Mouse (Mus musculus) stomach, embryonic 16.5 days (tissue): ENCODE data around the gene Olfr1378. TPM values are rescaled to one million over a fixed set of nuclear protein-coding genes. Genes with fewer than 3 reads are reported as not detected.

Experiments used
- ATAC-seq: fragments of 200-750 bp; cut with Nextera tagmentation; 2 replicates; pipeline ENCODE4 v1.8.0; 2017; ENCODE audit warnings: moderate number of reproducible peaks, moderate TSS enrichment; ENCODE audit not compliant: insufficient read depth, low FRiP score
- H3K27ac ChIP-seq: fragments of 300-500 bp; sonication (generic); 2 replicates; pipeline ENCODE4 v1.5.1; 2014; ENCODE audit warnings: low read length
- H3K27me3 ChIP-seq: fragments of 300-500 bp; sonication (generic); 2 replicates; pipeline ENCODE4 v1.6.1; 2014; ENCODE audit warnings: low read length, control low read depth, mixed read lengths; ENCODE audit not compliant: control insufficient read depth, insufficient read depth
- H3K36me3 ChIP-seq: fragments of 300-500 bp; sonication (generic); 2 replicates; pipeline ENCODE4 v1.6.1; 2014; ENCODE audit warnings: low read length; ENCODE audit not compliant: control insufficient read depth, insufficient read depth
- H3K4me1 ChIP-seq: fragments of 300-500 bp; sonication (generic); 2 replicates; pipeline ENCODE4 v1.6.1; 2014; ENCODE audit warnings: low read length, control low read depth, mixed read lengths; ENCODE audit not compliant: control insufficient read depth, insufficient read depth
- H3K4me2 ChIP-seq: fragments of 300-500 bp; sonication (generic); 2 replicates; pipeline ENCODE4 v1.6.1; 2014; ENCODE audit warnings: low read depth, low read length, mixed read lengths
- H3K4me3 ChIP-seq: fragments of 300-500 bp; sonication (generic); replicated peaks from 2 replicates; pipeline ENCODE4 v1.5.1; 2014; ENCODE audit warnings: mild to moderate bottlenecking, low read length
- H3K9ac ChIP-seq: fragments of 300-500 bp; sonication (generic); 2 replicates; pipeline ENCODE4 v1.6.1; 2014; ENCODE audit warnings: low read length
- H3K9me3 ChIP-seq: fragments of 300-500 bp; sonication (generic); replicated peaks from 2 replicates; pipeline ENCODE4 v1.6.1; 2016; ENCODE audit warnings: low read length, control low read depth; ENCODE audit not compliant: control insufficient read depth
- WGBS: fragments of 180-500 bp; shearing (Covaris S2); extraction: QIAGEN DNeasy Blood & Tissue Kit; methylation state at CpG from one replicate; pipeline ENCODE4 v1.1.7; 2014; 5-methylcytosine and 5-hydroxymethylcytosine counted together
- polyA plus RNA-seq: library from polyadenylated mRNA; unstranded; fragments of >200 nt; fragmentation: Nextera tagmentation; extraction: Ambion mirVana; gene quantifications from 2 replicates; pipeline ENCODE4 v1.2.1, GENCODE M21; 2015

The Olfr1378 gene
- polyA plus RNA-seq, 1 experiment from 2014 or later: not detected

- Histone ChIP-seq H3K36me3 (no peaks in the 10 kb centered on the region), H3K4me1 (no peaks in the 10 kb centered on the region), H3K4me3 (no peak overlapping the region), H3K4me2 (no peak overlapping the region), H3K9ac (no peak overlapping the region), H3K9me3 (no peaks in the 10 kb centered on the region), H3K27me3 (no peaks in the 10 kb centered on the region), H3K27ac (no peak overlapping the region)
- ATAC-seq: no peak
- 65% methylated on average over 14 of the region's 14 CpGs for WGBS
Observed at GRCm38 (mm10) chr11:50952290-50952689, 14.0 kb upstream of the Olfr1378 start.

GRCm38 (mm10) chr11:50953665-50954064 lies 12.7 kb upstream of the Olfr1378 start, which contains the start of gene Prop1:
Prop1 (minus strand) TSS chr11:50953765.
- no peak within 1 kb of the TSS for H3K9ac ChIP-seq
- H3K27me3 ChIP-seq: no peaks in the 10 kb centered on the region
- H3K4me1 ChIP-seq: no peaks in the 10 kb centered on the region
- H3K4me3 ChIP-seq: no peak within 1 kb of the TSS
- ATAC-seq: no peak
- no peak within 1 kb of the TSS for H3K4me2 ChIP-seq
- no peaks in the 10 kb centered on the region for H3K9me3 ChIP-seq
- 62% methylated on average over 6 of the region's 6 CpGs for WGBS
- H3K27ac ChIP-seq: no peak within 1 kb of the TSS
- H3K36me3 ChIP-seq: no peaks in the 10 kb centered on the region

- no peak overlapping the region for H3K4me3 ChIP-seq
- no peaks in the 10 kb centered on the region for H3K36me3 ChIP-seq
- no peak overlapping the region for H3K27ac ChIP-seq
- no peaks in the 10 kb centered on the region for H3K9me3 ChIP-seq
- no peak overlapping the region for H3K9ac ChIP-seq
- no peak overlapping the region for H3K4me2 ChIP-seq
- no peaks in the 10 kb centered on the region for H3K4me1 ChIP-seq
- no peak for ATAC-seq
- H3K27me3 ChIP-seq: no peaks in the 10 kb centered on the region
- WGBS: 73% methylated on average over 2 of the region's 2 CpGs
Observed at GRCm38 (mm10) chr11:50964886-50965285, 1.4 kb upstream of the Olfr1378 start.

- 68% methylated on average over 4 of the region's 4 CpGs for WGBS
- H3K4me3 ChIP-seq: no peak overlapping the region
- no peaks in the 10 kb centered on the region for H3K4me1 ChIP-seq
- H3K27me3 ChIP-seq: no peaks in the 10 kb centered on the region
- no peak overlapping the region for H3K9ac ChIP-seq
- no peak overlapping the region for H3K4me2 ChIP-seq
- no peaks in the 10 kb centered on the region for H3K36me3 ChIP-seq
- H3K9me3 ChIP-seq: no peaks in the 10 kb centered on the region
- H3K27ac ChIP-seq: no peak overlapping the region
- ATAC-seq: no peak
Observed at GRCm38 (mm10) chr11:50977216-50977615, 10.9 kb downstream of the Olfr1378 start.

- H3K4me2 ChIP-seq: no peak within 1 kb of the TSS
- no peak within 1 kb of the TSS for H3K27ac ChIP-seq
- H3K9ac ChIP-seq: no peak within 1 kb of the TSS
- H3K36me3 ChIP-seq: no peaks in the 10 kb centered on the region
- ATAC-seq: no peak
- no peaks in the 10 kb centered on the region for H3K9me3 ChIP-seq
- no peaks in the 10 kb centered on the region for H3K4me1 ChIP-seq
- no peaks in the 10 kb centered on the region for H3K27me3 ChIP-seq
- whole genome bisulfite sequencing: 66% methylated on average over 5 of the region's 5 CpGs
- no peak within 1 kb of the TSS for H3K4me3 ChIP-seq
Observed at GRCm38 (mm10) chr11:50981667-50982066, 15.3 kb downstream of the Olfr1378 start, which contains the start of gene Olfr1377. Olfr1377 (plus strand) TSS chr11:50981967.

- Histone ChIP-seq H3K4me2 (no peak within 1 kb of the TSS), H3K4me1 (no peaks in the 10 kb centered on the region), H3K27ac (no peak within 1 kb of the TSS), H3K9me3 (no peaks in the 10 kb centered on the region), H3K36me3 (no peaks in the 10 kb centered on the region), H3K9ac (no peak within 1 kb of the TSS), H3K4me3 (no peak within 1 kb of the TSS), H3K27me3 (no peaks in the 10 kb centered on the region)
- WGBS: 68% methylated on average over 5 of the region's 5 CpGs
- ATAC-seq: no peak
Observed at GRCm38 (mm10) chr11:51003296-51003695, 37.0 kb downstream of the Olfr1378 start, which contains the start of gene Olfr51. Olfr51 (plus strand) TSS chr11:51003596.

- Histone ChIP-seq H3K27me3 (no peaks in the 10 kb centered on the region), H3K4me2 (no peak overlapping the region), H3K36me3 (no peaks in the 10 kb centered on the region), H3K4me1 (no peaks in the 10 kb centered on the region), H3K9me3 (no peaks in the 10 kb centered on the region), H3K9ac (no peak overlapping the region), H3K4me3 (no peak overlapping the region), H3K27ac (no peak overlapping the region)
- no peak for ATAC-seq
- 43% methylated on average over 5 of the region's 5 CpGs for WGBS
Observed at GRCm38 (mm10) chr11:51011821-51012220, 45.5 kb downstream of the Olfr1378 start.

- H3K9me3 ChIP-seq: no peaks in the 10 kb centered on the region
- H3K36me3 ChIP-seq: no peaks in the 10 kb centered on the region
- H3K4me2 ChIP-seq: no peak within 1 kb of the TSS
- 56% methylated on average over 1 of the region's 1 CpGs for WGBS
- H3K4me1 ChIP-seq: no peaks in the 10 kb centered on the region
- H3K4me3 ChIP-seq: no peak within 1 kb of the TSS
- H3K27me3 ChIP-seq: no peaks in the 10 kb centered on the region
- H3K27ac ChIP-seq: no peak within 1 kb of the TSS
- no peak for ATAC-seq
- H3K9ac ChIP-seq: no peak within 1 kb of the TSS
Observed at GRCm38 (mm10) chr11:51013936-51014335, 47.6 kb downstream of the Olfr1378 start, which contains the start of gene Olfr54. Olfr54 (plus strand) TSS chr11:51014236.

- ATAC-seq: peak; percentile 47; the same call in 1 of the 2 replicates
- 46% methylated on average over 2 of the region's 2 CpGs for WGBS
Observed at GRCm38 (mm10) chr11:51016341-51016740, 50.0 kb downstream of the Olfr1378 start.

More at GRCm38 (mm10) chr11:51016341-51016740, 50.0 kb downstream of the Olfr1378 start:
- Histone ChIP-seq H3K9ac (no peak overlapping the region), H3K27me3 (no peaks in the 10 kb centered on the region), H3K4me3 (no peak overlapping the region), H3K4me2 (no peak overlapping the region), H3K9me3 (no peaks in the 10 kb centered on the region), H3K4me1 (no peaks in the 10 kb centered on the region), H3K36me3 (no peaks in the 10 kb centered on the region), H3K27ac (no peak overlapping the region)
